Mouse (Mus musculus): ENCODE measurements around the gene Slc22a1. TPM values are rescaled to one million over a fixed set of nuclear protein-coding genes. Genes with fewer than 3 reads are reported as not detected.

Gene Slc22a1
- polyA plus RNA-seq, 1 experiment = not detected

- no peak for TF ChIP-seq GATA1 (IDR thresholded peaks at IDR 0.05; ENCODE audit: low read length)
- TF ChIP-seq TAL1 (IDR thresholded peaks at IDR 0.05; ENCODE audit: low read length) = no peak
- Histone ChIP-seq H3K36me3 (ENCODE audit: control insufficient read depth) (peaks cover 72% of the 10 kb centered on the region), H3K9me3 (ENCODE audit: control insufficient read depth, low read length) (no peaks in the 10 kb centered on the region), H3K4me3 (replicated peaks) (no peak overlapping the region), H3K27me3 (ENCODE audit: control insufficient read depth) (no peaks in the 10 kb centered on the region), H3K4me1 (ENCODE audit: control insufficient read depth) (peaks cover 3% of the 10 kb centered on the region; the same call in 1 of the 2 replicates)
These were observed 38.5 kb upstream of the Slc22a1 start for GRCm38 (mm10) chr17:12714080-12714561.

GRCm38 (mm10) chr17:12712993-12713392 lies 37.4 kb upstream of the Slc22a1 start:
- Histone ChIP-seq H3K4me1 (ENCODE audit: control insufficient read depth) (peaks cover 3% of the 10 kb centered on the region; the same call in 1 of the 2 replicates), H3K4me3 (replicated peaks) (no peak overlapping the region), H3K36me3 (ENCODE audit: control insufficient read depth) (peaks cover 74% of the 10 kb centered on the region), H3K27me3 (ENCODE audit: control insufficient read depth) (no peaks in the 10 kb centered on the region), H3K9me3 (ENCODE audit: control insufficient read depth, low read length) (no peaks in the 10 kb centered on the region)
- TF ChIP-seq GATA1 (IDR thresholded peaks at IDR 0.05; ENCODE audit: low read length) (no peak), TAL1 (IDR thresholded peaks at IDR 0.05; ENCODE audit: low read length) (no peak)

- Histone ChIP-seq H3K4me1 (ENCODE audit: control insufficient read depth) (peaks cover 3% of the 10 kb centered on the region; the same call in 1 of the 2 replicates), H3K36me3 (ENCODE audit: control insufficient read depth) (peaks cover 72% of the 10 kb centered on the region)
These were observed 36.6 kb upstream of the Slc22a1 start for GRCm38 (mm10) chr17:12712191-12712590.

GRCm38 (mm10) chr17:12710976-12711375 lies 35.3 kb upstream of the Slc22a1 start:
- H3K4me1 ChIP-seq (ENCODE audit: control insufficient read depth) = peaks cover 2% of the 10 kb centered on the region; the same call in 1 of the 2 replicates
- H3K27me3 ChIP-seq (ENCODE audit: control insufficient read depth) = no peaks in the 10 kb centered on the region
- H3K36me3 ChIP-seq (ENCODE audit: control insufficient read depth) = peaks cover 66% of the 10 kb centered on the region
- TF ChIP-seq TAL1 (IDR thresholded peaks at IDR 0.05; ENCODE audit: low read length) = no peak
- TF ChIP-seq GATA1 (IDR thresholded peaks at IDR 0.05; ENCODE audit: low read length) = no peak
- H3K9me3 ChIP-seq (ENCODE audit: control insufficient read depth, low read length) = no peaks in the 10 kb centered on the region
- no peak overlapping the region for H3K4me3 ChIP-seq (replicated peaks)

More at GRCm38 (mm10) chr17:12712191-12712590, 36.6 kb upstream of the Slc22a1 start:
- H3K27me3 ChIP-seq (ENCODE audit: control insufficient read depth) = no peaks in the 10 kb centered on the region
- H3K9me3 ChIP-seq (ENCODE audit: control insufficient read depth, low read length) = no peaks in the 10 kb centered on the region
- H3K4me3 ChIP-seq (replicated peaks) = no peak overlapping the region
- no peak for TF ChIP-seq GATA1 (IDR thresholded peaks at IDR 0.05; ENCODE audit: low read length)
- no peak for TF ChIP-seq TAL1 (IDR thresholded peaks at IDR 0.05; ENCODE audit: low read length)

- peaks cover under 1% of the 10 kb centered on the region; the same call in 1 of the 2 replicates for H3K4me1 ChIP-seq (ENCODE audit: control insufficient read depth)
- no peak overlapping the region for H3K4me3 ChIP-seq (replicated peaks)
- H3K9me3 ChIP-seq (ENCODE audit: control insufficient read depth, low read length) = no peaks in the 10 kb centered on the region
- peaks cover 62% of the 10 kb centered on the region for H3K36me3 ChIP-seq (ENCODE audit: control insufficient read depth)
- no peaks in the 10 kb centered on the region for H3K27me3 ChIP-seq (ENCODE audit: control insufficient read depth)
- TF ChIP-seq TAL1 (IDR thresholded peaks at IDR 0.05; ENCODE audit: low read length) (no peak), GATA1 (IDR thresholded peaks at IDR 0.05; ENCODE audit: low read length) (no peak)
These were observed 34.6 kb upstream of the Slc22a1 start for GRCm38 (mm10) chr17:12710050-12710780.

- 0 out of 2 replicates have a peak, but pooled peaks cover 3% of the 10 kb centered on the region for H3K27me3 ChIP-seq (ENCODE audit: control insufficient read depth)
- H3K9me3 ChIP-seq (ENCODE audit: control insufficient read depth, low read length) = no peaks in the 10 kb centered on the region
- TF ChIP-seq TAL1 (IDR thresholded peaks at IDR 0.05; ENCODE audit: low read length) (no peak), GATA1 (IDR thresholded peaks at IDR 0.05; ENCODE audit: low read length) (no peak)
- H3K36me3 ChIP-seq (ENCODE audit: control insufficient read depth) = peaks cover 59% of the 10 kb centered on the region
- H3K4me3 ChIP-seq (replicated peaks) = no peak overlapping the region
- no peaks in the 10 kb centered on the region for H3K4me1 ChIP-seq (ENCODE audit: control insufficient read depth)
These were observed 32.8 kb upstream of the Slc22a1 start for GRCm38 (mm10) chr17:12708398-12708797.

GRCm38 (mm10) chr17:12706590-12707049 lies 31.0 kb upstream of the Slc22a1 start:
- TF ChIP-seq TAL1 (IDR thresholded peaks at IDR 0.05; ENCODE audit: low read length) = no peak
- TF ChIP-seq GATA1 (IDR thresholded peaks at IDR 0.05; ENCODE audit: low read length) = no peak
- 0 out of 2 replicates have a peak, but pooled peaks cover 3% of the 10 kb centered on the region for H3K27me3 ChIP-seq (ENCODE audit: control insufficient read depth)
- no peaks in the 10 kb centered on the region for H3K4me1 ChIP-seq (ENCODE audit: control insufficient read depth)
- no peak overlapping the region for H3K4me3 ChIP-seq (replicated peaks)
- no peaks in the 10 kb centered on the region for H3K9me3 ChIP-seq (ENCODE audit: control insufficient read depth, low read length)
- H3K36me3 ChIP-seq (ENCODE audit: control insufficient read depth) = peaks cover 64% of the 10 kb centered on the region

- H3K36me3 ChIP-seq (ENCODE audit: control insufficient read depth) = peaks cover 75% of the 10 kb centered on the region
- no peak for TF ChIP-seq GATA1 (IDR thresholded peaks at IDR 0.05; ENCODE audit: low read length)
- no peak for TF ChIP-seq TAL1 (IDR thresholded peaks at IDR 0.05; ENCODE audit: low read length)
- no peaks in the 10 kb centered on the region for H3K4me1 ChIP-seq (ENCODE audit: control insufficient read depth)
- no peak overlapping the region for H3K4me3 ChIP-seq (replicated peaks)
- H3K9me3 ChIP-seq (ENCODE audit: control insufficient read depth, low read length) = no peaks in the 10 kb centered on the region
- 0 out of 2 replicates have a peak, but pooled peaks cover 3% of the 10 kb centered on the region for H3K27me3 ChIP-seq (ENCODE audit: control insufficient read depth)
These were observed 27.3 kb upstream of the Slc22a1 start for GRCm38 (mm10) chr17:12702901-12703300.

GRCm38 (mm10) chr17:12700373-12700772 lies 24.7 kb upstream of the Slc22a1 start:
- no peaks in the 10 kb centered on the region for H3K9me3 ChIP-seq (ENCODE audit: control insufficient read depth, low read length)
- H3K27me3 ChIP-seq (ENCODE audit: control insufficient read depth) = 0 out of 2 replicates have a peak, but pooled peaks cover 3% of the 10 kb centered on the region
- peaks cover 86% of the 10 kb centered on the region for H3K36me3 ChIP-seq (ENCODE audit: control insufficient read depth)
- H3K4me3 ChIP-seq (replicated peaks) = no peak overlapping the region
- H3K4me1 ChIP-seq (ENCODE audit: control insufficient read depth) = no peaks in the 10 kb centered on the region
- no peak for TF ChIP-seq GATA1 (IDR thresholded peaks at IDR 0.05; ENCODE audit: low read length)
- no peak for TF ChIP-seq TAL1 (IDR thresholded peaks at IDR 0.05; ENCODE audit: low read length)
